ENCODE assay signal across 22 mouse cellular contexts in genomic region chr2:76542921-76543320, GRCm38 (mm10).
A peak's percentile ranks its signal among the peaks of the same experiment; 100 is the strongest.
DNase-seq lines count a peak whose midpoint lies in the region; ATAC-seq and TF ChIP-seq lines count a peak whose summit lies in the region.
"Had no signal": no experiment of that assay in that cellular context is flagged by ENCODE, and none has a peak within 500 bp of the region (broad histone marks: within the 10 kb centered on the region; RNA-seq: fewer than 3 reads in every experiment).

No protein-coding gene starts in this region.

- H3K27ac ChIP-seq in intestine, embryonic 15.5 days, result no peak overlapping the region
- no peak overlapping the region for H3K27ac ChIP-seq in intestine, postnatal 0 days (ENCODE audit: low read depth, low read length)
- no peak overlapping the region for H3K27ac ChIP-seq in hindbrain, embryonic 14.5 days
- H3K27ac ChIP-seq: embryonic facial prominence, embryonic 10.5 days; embryonic facial prominence, embryonic 12.5 days; forebrain, embryonic 13.5 days; forebrain, embryonic 15.5 days had no signal

- no peak overlapping the region for H3K4me2 ChIP-seq in intestine, embryonic 15.5 days (replicated peaks)
- peak overlapping the region; percentile 13; the same call in 1 of the 2 replicates for H3K4me2 ChIP-seq in intestine, postnatal 0 days (replicated peaks; ENCODE audit: low read depth)
- H3K4me2 ChIP-seq in hindbrain, embryonic 14.5 days (replicated peaks), result no peak overlapping the region
- H3K4me2 ChIP-seq: embryonic facial prominence, embryonic 12.5 days; forebrain, embryonic 13.5 days; forebrain, embryonic 15.5 days had no signal

- H3K36me3 ChIP-seq in intestine, embryonic 15.5 days, result no peaks in the 10 kb centered on the region
- H3K36me3 ChIP-seq in intestine, postnatal 0 days (ENCODE audit: control insufficient read depth, insufficient read depth), result no peaks in the 10 kb centered on the region
- H3K36me3 ChIP-seq in hindbrain, embryonic 14.5 days (replicated peaks; ENCODE audit: control insufficient read depth, insufficient read depth), result no peaks in the 10 kb centered on the region
- H3K36me3 ChIP-seq: embryonic facial prominence, embryonic 10.5 days; embryonic facial prominence, embryonic 12.5 days; forebrain, embryonic 15.5 days had no signal

- ATAC-seq in intestine, embryonic 15.5 days, result peak; percentile 55; the same call in 1 of the 2 replicates
- peak; percentile 61 for ATAC-seq in intestine, postnatal 0 days
- no peak for ATAC-seq in hindbrain, embryonic 14.5 days (ENCODE audit: low FRiP score)
- ATAC-seq: activated CD4-positive, CD25-positive, alpha-beta regulatory T cell, adult 4 months; forebrain, embryonic 13.5 days; forebrain, embryonic 15.5 days; Patski had no signal

- H3K4me3 ChIP-seq in intestine, embryonic 15.5 days (replicated peaks), result no peak overlapping the region
- no peak overlapping the region for H3K4me3 ChIP-seq in intestine, postnatal 0 days (ENCODE audit: low read depth, low read length)
- no peak overlapping the region for H3K4me3 ChIP-seq in hindbrain, embryonic 14.5 days (replicated peaks; ENCODE audit: low read length)
- H3K4me3 ChIP-seq: embryonic facial prominence, embryonic 10.5 days; embryonic facial prominence, embryonic 12.5 days; forebrain, embryonic 13.5 days; forebrain, embryonic 15.5 days had no signal

- DNase-seq in kidney, adult 9 months, result peak; percentile 40
- DNase-seq in kidney, adult 8-10 months, result no peak
- peak; percentile 40 for DNase-seq in yolk sac, embryonic 10.5 days (ENCODE audit: low spot score)
- DNase-seq in lung, postnatal 25 days (ENCODE audit: low spot score), result no peak
- DNase-seq in right cerebral cortex, postnatal 36 days (ENCODE audit: low spot score in 2 of 2), result no peak
- no peak for DNase-seq in hindbrain, embryonic 14.5 days (ENCODE audit: low spot score)
- DNase-seq: adrenal gland, adult 8-10 months; adrenal gland, postnatal 14 days; adrenal gland, postnatal 36 days; cerebellum, adult 11-12 months; cerebellum, adult 2 months; cerebellum, adult 9-10 months; cerebellum, postnatal 10 days; cerebellum, postnatal 25 days had no signal

- no peaks in the 10 kb centered on the region for H3K4me1 ChIP-seq in intestine, embryonic 15.5 days (replicated peaks)
- no peaks in the 10 kb centered on the region for H3K4me1 ChIP-seq in intestine, postnatal 0 days (replicated peaks; ENCODE audit: control insufficient read depth, insufficient read depth, low read length)
- no peaks in the 10 kb centered on the region for H3K4me1 ChIP-seq in hindbrain, embryonic 14.5 days (replicated peaks; ENCODE audit: control insufficient read depth, insufficient read depth, low read length)

- no peak for TF ChIP-seq CTCF in intestine, postnatal 0 days (IDR thresholded peaks at IDR 0.05; ENCODE audit: low read depth)

- no peak overlapping the region for H3K9ac ChIP-seq in intestine, embryonic 15.5 days
- H3K9ac ChIP-seq in intestine, postnatal 0 days (ENCODE audit: low read depth, low read length), result no peak overlapping the region
- H3K9ac ChIP-seq in hindbrain, embryonic 14.5 days, result no peak overlapping the region
- H3K9ac ChIP-seq: embryonic facial prominence, embryonic 12.5 days; forebrain, embryonic 13.5 days; forebrain, embryonic 15.5 days had no signal

- no peaks in the 10 kb centered on the region for H3K27me3 ChIP-seq in intestine, embryonic 15.5 days (replicated peaks)
- H3K27me3 ChIP-seq in intestine, postnatal 0 days (replicated peaks; ENCODE audit: control insufficient read depth, insufficient read depth, low read length), result no peaks in the 10 kb centered on the region
- no peaks in the 10 kb centered on the region for H3K27me3 ChIP-seq in hindbrain, embryonic 14.5 days (ENCODE audit: control insufficient read depth, insufficient read depth, low read length)
- H3K27me3 ChIP-seq: embryonic facial prominence, embryonic 12.5 days; forebrain, embryonic 13.5 days; forebrain, embryonic 15.5 days; Patski had no signal

- WGBS in intestine, embryonic 15.5 days, result 49% methylated on average over 5 of the region's 5 CpGs
- WGBS in intestine, postnatal 0 days, result 30% methylated on average over 5 of the region's 5 CpGs
- WGBS in hindbrain, embryonic 14.5 days, result 80% methylated on average over 5 of the region's 5 CpGs

- H3K9me3 ChIP-seq in intestine, embryonic 15.5 days, result no peaks in the 10 kb centered on the region
- H3K9me3 ChIP-seq in intestine, postnatal 0 days (ENCODE audit: control insufficient read depth), result no peaks in the 10 kb centered on the region
- no peaks in the 10 kb centered on the region for H3K9me3 ChIP-seq in hindbrain, embryonic 14.5 days (ENCODE audit: control insufficient read depth, low read length)
- H3K9me3 ChIP-seq: embryonic facial prominence, embryonic 10.5 days; embryonic facial prominence, embryonic 12.5 days; forebrain, embryonic 13.5 days; forebrain, embryonic 15.5 days had no signal

Comparison
In these comparisons a context has a peak if more than half of its experiments do, and no peak if none do; other contexts are left out.
1. DNase-seq: peak in kidney, adult 9 months (single experiment) and yolk sac, embryonic 10.5 days (single experiment); none in kidney, adult 8-10 months (0 of 2), lung, postnatal 25 days (single experiment), right cerebral cortex, postnatal 36 days (0 of 2) and hindbrain, embryonic 14.5 days (single experiment).